ENCODE assay signal across 17 mouse cellular contexts in the genomic region with DNA sequence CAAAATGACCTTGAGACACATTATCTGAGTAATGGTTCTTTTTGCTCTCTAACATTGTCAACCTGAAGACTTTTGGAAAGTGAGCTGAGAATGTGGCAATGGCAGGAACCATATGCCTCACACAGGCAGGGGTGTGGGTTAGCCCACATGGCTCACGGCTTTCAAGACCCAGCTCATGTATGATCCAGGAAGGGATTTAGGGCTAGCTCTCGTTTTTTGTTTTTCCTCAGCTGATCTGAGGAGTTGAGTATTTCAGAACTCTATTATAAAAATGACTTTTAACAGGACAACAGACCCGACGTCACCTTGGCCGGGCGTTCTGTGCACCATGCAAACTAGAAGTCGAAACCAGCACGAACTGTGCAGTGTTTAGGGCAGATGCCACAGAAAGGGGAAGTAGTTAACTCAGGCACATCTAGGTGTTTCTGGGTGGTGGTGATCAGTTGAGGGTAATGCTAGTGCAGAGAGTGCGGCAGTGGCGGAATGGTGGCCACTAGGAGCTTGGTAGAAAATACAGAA. TPM values are rescaled to one million over a fixed set of nuclear protein-coding genes. Genes with fewer than 3 reads are reported as not detected.
A peak's percentile ranks its signal among the peaks of the same experiment; 100 is the strongest.
DNase-seq lines count a peak whose midpoint lies in the region; ATAC-seq and TF ChIP-seq lines count a peak whose summit lies in the region.
"Had no signal": no experiment of that assay in that cellular context is flagged by ENCODE, and none has a peak within 500 bp of the region (broad histone marks: within the 10 kb centered on the region; RNA-seq: fewer than 3 reads in every experiment).

No protein-coding gene starts in this region.

- no peak for TF ChIP-seq CTCF in gastrocnemius, adult 2 months (IDR thresholded peaks at IDR 0.05)

- no peak overlapping the region for H3K4me3 ChIP-seq in gastrocnemius, adult 2 months
- H3K4me3 ChIP-seq: embryonic facial prominence, embryonic 10.5 days; erythroblast, embryonic 14.5 days; hindbrain, embryonic 13.5 days; limb, embryonic 13.5 days had no signal

- no peak overlapping the region for H3K27ac ChIP-seq in gastrocnemius, adult 2 months
- H3K27ac ChIP-seq: embryonic facial prominence, embryonic 10.5 days; hindbrain, embryonic 13.5 days; limb, embryonic 13.5 days had no signal

- peak; percentile 61 for ATAC-seq in activated CD4-positive, CD25-positive, alpha-beta regulatory T cell, adult 4 months
- peak; percentile 93 for ATAC-seq in monocyte, adult 5-6 weeks (replicated peaks; ENCODE audit: insufficient number of reproducible peaks, low FRiP score, low TSS enrichment, poor library complexity, severe bottlenecking)
- ATAC-seq: intestine, embryonic 16.5 days had no signal

- intact Hi-C loops in gastrocnemius, adult 2 months (cut with DNase I): no loop called here

- peak; percentile 22 for DNase-seq in lung, postnatal 25 days (ENCODE audit: low spot score)
- DNase-seq in lung, adult 18-20 months: no peak
- DNase-seq in gastrocnemius, adult 2 months: no peak
- DNase-seq in frontal cortex, postnatal 14 days (ENCODE audit: low spot score in 2 of 2): no peak
- DNase-seq in adrenal gland, postnatal 25 days: no peak
- DNase-seq: cerebellum, postnatal 25 days; kidney, postnatal 10 days; lung, embryonic 14.5 days; right cerebral cortex, postnatal 25 days; thymus, postnatal 14 days had no signal

RNA-seq across cellular contexts. Expression of gene Fam214a, which starts 12.2 kb away (rescaled TPM):
- polyA plus RNA-seq in activated CD4-positive, CD25-positive, alpha-beta regulatory T cell, adult 4 months (2017; shearing (Covaris generic)): 10 to 100 TPM; 26.7 to 27.3 TPM
- total RNA-seq in monocyte, adult 5-6 weeks (2017): 35.8 to 79.7 TPM (median 43.8 TPM) in 3 replicates
- 10 to 100 TPM; 21.0 to 29.4 TPM for total RNA-seq in gastrocnemius, adult 2 months (2021)
- total RNA-seq in adrenal gland, postnatal 25 days (2021): 110 and 125 TPM in 2 replicates
- polyA plus RNA-seq: erythroblast, embryonic 14.5 days had no signal
